Comparison of ENCODE assay signal across 21 mouse cellular contexts in genomic region chr5:48636675-48637074, GRCm38 (mm10).
DNase-seq lines count a peak whose midpoint lies in the region; ATAC-seq and TF ChIP-seq lines count a peak whose summit lies in the region.
"Had no signal": no experiment of that assay in that cellular context is flagged by ENCODE, and none has a peak within 500 bp of the region (broad histone marks: within the 10 kb centered on the region; RNA-seq: fewer than 3 reads in every experiment).

No protein-coding gene starts in this region.

- H3K9ac ChIP-seq in intestine, embryonic 15.5 days, result no peak overlapping the region
- no peak overlapping the region for H3K9ac ChIP-seq in intestine, postnatal 0 days (ENCODE audit: low read depth, low read length)
- H3K9ac ChIP-seq in midbrain, embryonic 14.5 days (replicated peaks; ENCODE audit: low read length), result no peak overlapping the region
- no peak overlapping the region for H3K9ac ChIP-seq in midbrain, embryonic 16.5 days (ENCODE audit: low read depth, low read length)
- no peak overlapping the region for H3K9ac ChIP-seq in intestine, embryonic 16.5 days (ENCODE audit: low read depth, low read length)

- peak; percentile 28 for DNase-seq in midbrain, embryonic 14.5 days
- no peak for DNase-seq in kidney, postnatal 10 days
- DNase-seq: adrenal gland, adult 2 months; adrenal gland, adult 8-10 months; adrenal gland, postnatal 10 days; adrenal gland, postnatal 14 days; adrenal gland, postnatal 25 days; adrenal gland, postnatal 36 days; B cell, adult 2 months; cerebellum, adult 11 months; cerebellum, adult 11-12 months; cerebellum, adult 18-20 months had no signal

- H3K4me1 ChIP-seq in intestine, embryonic 15.5 days (replicated peaks), result no peaks in the 10 kb centered on the region
- H3K4me1 ChIP-seq in intestine, postnatal 0 days (replicated peaks; ENCODE audit: control insufficient read depth, insufficient read depth, low read length), result no peaks in the 10 kb centered on the region
- H3K4me1 ChIP-seq in midbrain, embryonic 14.5 days (ENCODE audit: control insufficient read depth, insufficient read depth, low read length), result no peaks in the 10 kb centered on the region
- H3K4me1 ChIP-seq in midbrain, embryonic 16.5 days (ENCODE audit: control insufficient read depth, insufficient read depth, low read length), result no peaks in the 10 kb centered on the region
- no peaks in the 10 kb centered on the region for H3K4me1 ChIP-seq in intestine, embryonic 16.5 days (ENCODE audit: control insufficient read depth, insufficient read depth, low read length)

- no peaks in the 10 kb centered on the region for H3K27me3 ChIP-seq in intestine, embryonic 15.5 days (replicated peaks)
- H3K27me3 ChIP-seq in intestine, postnatal 0 days (replicated peaks; ENCODE audit: control insufficient read depth, insufficient read depth, low read length), result no peaks in the 10 kb centered on the region
- no peaks in the 10 kb centered on the region for H3K27me3 ChIP-seq in midbrain, embryonic 14.5 days (ENCODE audit: control insufficient read depth, insufficient read depth, low read length)
- no peaks in the 10 kb centered on the region for H3K27me3 ChIP-seq in midbrain, embryonic 16.5 days (ENCODE audit: control insufficient read depth, insufficient read depth, low read depth, low read length)
- no peaks in the 10 kb centered on the region for H3K27me3 ChIP-seq in intestine, embryonic 16.5 days (replicated peaks; ENCODE audit: control insufficient read depth, insufficient read depth, low read length)
- H3K27me3 ChIP-seq: CH12.LX had no signal

- TF ChIP-seq CTCF in intestine, postnatal 0 days (IDR thresholded peaks at IDR 0.05; ENCODE audit: low read depth), result no peak

- no peaks in the 10 kb centered on the region for H3K36me3 ChIP-seq in intestine, embryonic 15.5 days
- no peaks in the 10 kb centered on the region for H3K36me3 ChIP-seq in intestine, postnatal 0 days (ENCODE audit: control insufficient read depth, insufficient read depth)
- H3K36me3 ChIP-seq in midbrain, embryonic 14.5 days (ENCODE audit: control insufficient read depth, insufficient read depth, low read length), result no peaks in the 10 kb centered on the region
- H3K36me3 ChIP-seq in midbrain, embryonic 16.5 days (ENCODE audit: control insufficient read depth, insufficient read depth, low read length), result no peaks in the 10 kb centered on the region
- H3K36me3 ChIP-seq in intestine, embryonic 16.5 days (ENCODE audit: control insufficient read depth, insufficient read depth, low read length), result no peaks in the 10 kb centered on the region
- H3K36me3 ChIP-seq: G1E had no signal

- no peak overlapping the region for H3K27ac ChIP-seq in intestine, embryonic 15.5 days
- no peak overlapping the region for H3K27ac ChIP-seq in intestine, postnatal 0 days (ENCODE audit: low read depth, low read length)
- no peak overlapping the region for H3K27ac ChIP-seq in midbrain, embryonic 14.5 days (replicated peaks; ENCODE audit: low read depth, low read length)
- H3K27ac ChIP-seq in midbrain, embryonic 16.5 days (ENCODE audit: low read length), result no peak overlapping the region
- no peak overlapping the region for H3K27ac ChIP-seq in intestine, embryonic 16.5 days (ENCODE audit: low read length)

- H3K4me2 ChIP-seq in intestine, embryonic 15.5 days (replicated peaks), result no peak overlapping the region
- no peak overlapping the region for H3K4me2 ChIP-seq in intestine, postnatal 0 days (replicated peaks; ENCODE audit: low read depth)
- no peak overlapping the region for H3K4me2 ChIP-seq in midbrain, embryonic 14.5 days (ENCODE audit: low read length)
- no peak overlapping the region for H3K4me2 ChIP-seq in midbrain, embryonic 16.5 days (ENCODE audit: low read length)
- no peak overlapping the region for H3K4me2 ChIP-seq in intestine, embryonic 16.5 days (ENCODE audit: low read depth, low read length)

- WGBS in intestine, embryonic 15.5 days, result 74% methylated on average over 6 of the region's 6 CpGs
- 55% methylated on average over 6 of the region's 6 CpGs for WGBS in intestine, postnatal 0 days
- WGBS in midbrain, embryonic 14.5 days, result 82% methylated on average over 6 of the region's 6 CpGs
- WGBS in midbrain, embryonic 16.5 days, result 85% methylated on average over 6 of the region's 6 CpGs
- whole genome bisulfite sequencing in intestine, embryonic 16.5 days, result 67% methylated on average over 6 of the region's 6 CpGs

- ATAC-seq in intestine, embryonic 15.5 days, result peak; percentile 75
- ATAC-seq in intestine, postnatal 0 days, result no peak
- ATAC-seq in midbrain, embryonic 14.5 days (ENCODE audit: low FRiP score, low TSS enrichment), result no peak
- no peak for ATAC-seq in midbrain, embryonic 16.5 days
- ATAC-seq in intestine, embryonic 16.5 days, result peak; percentile 69; the same call in 1 of the 2 replicates
- ATAC-seq: activated CD4-positive, CD25-positive, alpha-beta regulatory T cell, adult 4 months; CD4-positive, CD25-positive, alpha-beta regulatory T cell, adult 4 months; Patski had no signal

- H3K9me3 ChIP-seq in intestine, embryonic 15.5 days, result no peaks in the 10 kb centered on the region
- no peaks in the 10 kb centered on the region for H3K9me3 ChIP-seq in intestine, postnatal 0 days (ENCODE audit: control insufficient read depth)
- no peaks in the 10 kb centered on the region for H3K9me3 ChIP-seq in midbrain, embryonic 14.5 days (ENCODE audit: control insufficient read depth, low read length)
- no peaks in the 10 kb centered on the region for H3K9me3 ChIP-seq in midbrain, embryonic 16.5 days (replicated peaks; ENCODE audit: control insufficient read depth, low read length, poor library complexity, severe bottlenecking)
- H3K9me3 ChIP-seq in intestine, embryonic 16.5 days (ENCODE audit: control insufficient read depth, low read length), result no peaks in the 10 kb centered on the region
- H3K9me3 ChIP-seq: G1E had no signal

- H3K4me3 ChIP-seq in intestine, embryonic 15.5 days (replicated peaks), result no peak overlapping the region
- H3K4me3 ChIP-seq in intestine, postnatal 0 days (ENCODE audit: low read depth, low read length), result no peak overlapping the region
- no peak overlapping the region for H3K4me3 ChIP-seq in midbrain, embryonic 14.5 days (replicated peaks; ENCODE audit: low read depth, low read length)
- no peak overlapping the region for H3K4me3 ChIP-seq in midbrain, embryonic 16.5 days (ENCODE audit: low read depth, low read length)
- H3K4me3 ChIP-seq in intestine, embryonic 16.5 days (ENCODE audit: low read length), result no peak overlapping the region

Comparison
In these comparisons a context has a peak if more than half of its experiments do, and no peak if none do; other contexts are left out.
1. ATAC-seq: peak in intestine, embryonic 15.5 days (single experiment) and intestine, embryonic 16.5 days (single experiment); none in intestine, postnatal 0 days (single experiment), midbrain, embryonic 14.5 days (single experiment) and midbrain, embryonic 16.5 days (single experiment).